Mouse (Mus musculus) liver, embryonic 14.5 days (tissue): ENCODE results near the gene 2900011O08Rik.

Experiments used
- CTCF ChIP-seq: IDR thresholded peaks from 2 replicates; pipeline ENCODE4 v1.5.1; 2016; ENCODE audit warnings: antibody characterized with exemption, low read depth, control low read depth
- EP300 ChIP-seq: IDR thresholded peaks from 2 replicates; pipeline ENCODE4 v1.6.1; 2016; ENCODE audit warnings: antibody characterized with exemption, low read depth

DNA sequence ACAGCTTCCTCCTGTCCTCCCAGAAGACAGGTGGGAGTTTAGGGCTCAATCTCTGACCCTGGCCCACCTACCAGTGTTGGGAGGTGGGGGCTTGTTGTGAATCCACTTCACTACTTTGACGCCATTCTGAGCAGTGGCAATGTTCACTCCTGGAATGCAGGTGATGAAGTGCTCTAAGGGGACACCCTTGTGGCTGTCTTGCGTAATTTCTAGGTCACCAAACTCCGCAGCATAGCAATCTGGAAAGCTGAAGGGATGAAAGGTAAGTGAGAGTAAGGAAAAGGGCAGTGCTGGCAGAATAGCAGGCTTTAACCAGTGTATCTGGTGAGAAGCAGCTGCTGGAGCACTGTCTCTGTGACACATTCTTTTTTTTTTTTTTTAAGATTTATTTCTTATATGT is 145.0 kb downstream of the 2900011O08Rik start:
- TF ChIP-seq CTCF (no peak), EP300 (no peak)
